Mouse (Mus musculus) forebrain, embryonic 14.5 days (tissue): ENCODE results near the gene Gal. TPM values are rescaled to one million over a fixed set of nuclear protein-coding genes. Genes with fewer than 3 reads are reported as not detected.

ENCODE experiments used
- polyA plus RNA-seq: library from polyadenylated mRNA; unstranded; fragments of >200 nt; fragmentation: Nextera tagmentation; extraction: Ambion mirVana; gene quantifications from 2 replicates; pipeline ENCODE4 v1.2.1, GENCODE M21; 2014

Gal gene
- polyA plus RNA-seq, 1 experiment from 2014 or later = 5.6 TPM

Other genes with a start within 250 kb of the Gal start
- 112 and 128 TPM in 2 replicates for gene Mrpl21, start 131.6 kb downstream of the Gal start, polyA plus RNA-seq
- 7.0 and 9.5 TPM in 2 replicates for gene Ighmbp2, start 131.5 kb downstream of the Gal start, polyA plus RNA-seq
- gene Cpt1a, start 92.2 kb downstream of the Gal start, polyA plus RNA-seq = 14.5 and 15.1 TPM in 2 replicates
- 0.16 and 0.42 TPM in 2 replicates for gene Tesmin, start 25.7 kb downstream of the Gal start, polyA plus RNA-seq
- gene Ppp6r3, start 161.2 kb upstream of the Gal start, polyA plus RNA-seq = 59.9 and 62.4 TPM in 2 replicates